In genomic region chr5:116589631-116590030, GRCm38 (mm10) we compare ENCODE assay signal across 11 mouse cellular contexts. TPM values are rescaled to one million over a fixed set of nuclear protein-coding genes. Genes with fewer than 3 reads are reported as not detected.
DNase-seq lines count a peak whose midpoint lies in the region; ATAC-seq and TF ChIP-seq lines count a peak whose summit lies in the region.
"Had no signal": no experiment of that assay in that cellular context is flagged by ENCODE, and none has a peak within 500 bp of the region (broad histone marks: within the 10 kb centered on the region; RNA-seq: fewer than 3 reads in every experiment).

No protein-coding gene starts in this region.

- WGBS in embryonic facial prominence, embryonic 11.5 days, result 68% methylated on average over 8 of the region's 8 CpGs
- WGBS in hindbrain, embryonic 12.5 days, result 42% methylated on average over 8 of the region's 8 CpGs
- 34% methylated on average over 8 of the region's 8 CpGs for WGBS in midbrain, postnatal 0 days
- WGBS in liver, embryonic 11.5 days, result 71% methylated on average over 8 of the region's 8 CpGs

- no peaks in the 10 kb centered on the region for H3K36me3 ChIP-seq in embryonic facial prominence, embryonic 11.5 days (replicated peaks; ENCODE audit: control insufficient read depth, insufficient read depth, low read depth, low read length)
- no peaks in the 10 kb centered on the region for H3K36me3 ChIP-seq in hindbrain, embryonic 12.5 days
- H3K36me3 ChIP-seq in midbrain, postnatal 0 days (ENCODE audit: insufficient read depth, low read length), result no peaks in the 10 kb centered on the region
- H3K36me3 ChIP-seq in liver, embryonic 11.5 days (ENCODE audit: control insufficient read depth, insufficient read depth, low read length), result no peaks in the 10 kb centered on the region
- H3K36me3 ChIP-seq: liver, embryonic 13.5 days had no signal

- peak; percentile 71 for DNase-seq in cerebellum, adult 11-12 months
- no peak for DNase-seq in cerebellum, postnatal 4 days (ENCODE audit: low spot score in 2 of 2)
- DNase-seq in embryonic facial prominence, embryonic 11.5 days (ENCODE audit: low spot score), result no peak
- peak; percentile 44 for DNase-seq in midbrain, postnatal 0 days (ENCODE audit: low spot score)
- no peak for DNase-seq in frontal cortex, postnatal 10 days (ENCODE audit: low spot score in 2 of 2)
- DNase-seq in adrenal gland, adult 2 months, result no peak
- no peak for DNase-seq in liver, embryonic 11.5 days (ENCODE audit: low spot score)
- DNase-seq: gastrocnemius, postnatal 25 days; liver, embryonic 13.5 days had no signal

- H3K4me2 ChIP-seq in embryonic facial prominence, embryonic 11.5 days (ENCODE audit: low read depth, low read length), result peak overlapping the region; percentile 16
- peak overlapping the region; percentile 72 for H3K4me2 ChIP-seq in hindbrain, embryonic 12.5 days (replicated peaks)
- peak overlapping the region; percentile 87 for H3K4me2 ChIP-seq in midbrain, postnatal 0 days (ENCODE audit: low read depth, low read length, poor library complexity, severe bottlenecking)
- H3K4me2 ChIP-seq in liver, embryonic 11.5 days, result no peak overlapping the region
- H3K4me2 ChIP-seq: liver, embryonic 13.5 days had no signal

- H3K4me1 ChIP-seq in embryonic facial prominence, embryonic 11.5 days (ENCODE audit: control insufficient read depth, insufficient read depth, low read length), result no peaks in the 10 kb centered on the region
- peaks cover 51% of the 10 kb centered on the region for H3K4me1 ChIP-seq in hindbrain, embryonic 12.5 days
- H3K4me1 ChIP-seq in midbrain, postnatal 0 days (ENCODE audit: insufficient read depth, low read length), result peaks cover 4% of the 10 kb centered on the region; the same call in 1 of the 2 replicates
- H3K4me1 ChIP-seq in liver, embryonic 11.5 days (replicated peaks; ENCODE audit: control insufficient read depth, insufficient read depth, low read length), result 0 out of 2 replicates have a peak, but pooled peaks cover 2% of the 10 kb centered on the region
- H3K4me1 ChIP-seq: liver, embryonic 13.5 days had no signal

- H3K27ac ChIP-seq in embryonic facial prominence, embryonic 11.5 days (replicated peaks; ENCODE audit: low read depth, low read length), result no peak overlapping the region
- no peak overlapping the region for H3K27ac ChIP-seq in hindbrain, embryonic 12.5 days
- no peak overlapping the region; the same call in 1 of the 2 replicates for H3K27ac ChIP-seq in midbrain, postnatal 0 days (ENCODE audit: low read depth, low read length)
- no peak overlapping the region for H3K27ac ChIP-seq in liver, embryonic 11.5 days (ENCODE audit: low read depth, low read length)
- H3K27ac ChIP-seq: liver, embryonic 13.5 days; macrophage had no signal

- no peak for TF ChIP-seq CTCF in midbrain, postnatal 0 days (IDR thresholded peaks at IDR 0.05)

- peak overlapping the region; percentile 17 for H3K4me3 ChIP-seq in embryonic facial prominence, embryonic 11.5 days (ENCODE audit: low read depth, low read length)
- peak overlapping the region; percentile 63 for H3K4me3 ChIP-seq in hindbrain, embryonic 12.5 days
- H3K4me3 ChIP-seq in midbrain, postnatal 0 days (ENCODE audit: low read depth, low read length), result peak overlapping the region; percentile 81
- H3K4me3 ChIP-seq in liver, embryonic 11.5 days (ENCODE audit: low read depth, low read length), result no peak overlapping the region
- H3K4me3 ChIP-seq: liver, embryonic 13.5 days had no signal

- H3K9ac ChIP-seq in embryonic facial prominence, embryonic 11.5 days (replicated peaks; ENCODE audit: low read length), result no peak overlapping the region
- peak overlapping the region; percentile 75 for H3K9ac ChIP-seq in hindbrain, embryonic 12.5 days
- H3K9ac ChIP-seq in midbrain, postnatal 0 days (replicated peaks; ENCODE audit: low read length, poor library complexity, severe bottlenecking), result peak overlapping the region; percentile 73
- no peak overlapping the region for H3K9ac ChIP-seq in liver, embryonic 11.5 days (ENCODE audit: low read depth, low read length)
- H3K9ac ChIP-seq: liver, embryonic 13.5 days had no signal

- peaks cover 17% of the 10 kb centered on the region for H3K27me3 ChIP-seq in embryonic facial prominence, embryonic 11.5 days (ENCODE audit: control insufficient read depth, insufficient read depth, low read length)
- peaks cover 8% of the 10 kb centered on the region for H3K27me3 ChIP-seq in hindbrain, embryonic 12.5 days
- H3K27me3 ChIP-seq in midbrain, postnatal 0 days (ENCODE audit: insufficient read depth, low read length), result no peaks in the 10 kb centered on the region
- H3K27me3 ChIP-seq in liver, embryonic 11.5 days (replicated peaks; ENCODE audit: control insufficient read depth, insufficient read depth, low read length), result peaks cover 30% of the 10 kb centered on the region

- H3K9me3 ChIP-seq in embryonic facial prominence, embryonic 11.5 days (replicated peaks; ENCODE audit: control insufficient read depth, low read length), result no peaks in the 10 kb centered on the region
- no peaks in the 10 kb centered on the region for H3K9me3 ChIP-seq in hindbrain, embryonic 12.5 days (replicated peaks)
- H3K9me3 ChIP-seq in midbrain, postnatal 0 days (ENCODE audit: low read length), result no peaks in the 10 kb centered on the region
- H3K9me3 ChIP-seq in liver, embryonic 11.5 days (ENCODE audit: control insufficient read depth, low read length), result no peaks in the 10 kb centered on the region
- H3K9me3 ChIP-seq: liver, embryonic 13.5 days had no signal

- no peak for ATAC-seq in embryonic facial prominence, embryonic 11.5 days (replicated peaks; ENCODE audit: insufficient number of reproducible peaks, low FRiP score, low TSS enrichment, low read depth)
- no peak for ATAC-seq in hindbrain, embryonic 12.5 days (ENCODE audit: low FRiP score)
- ATAC-seq in midbrain, postnatal 0 days (ENCODE audit: low FRiP score), result no peak
- ATAC-seq in liver, embryonic 11.5 days (replicated peaks; ENCODE audit: low FRiP score), result no peak

RNA-seq across cellular contexts. Expression of gene Srrm4, which starts 2.0 kb away (rescaled TPM):
- 3.4 and 4.2 TPM in 2 replicates for polyA plus RNA-seq in embryonic facial prominence, embryonic 11.5 days (2014; fragmentation: Nextera tagmentation; extraction: Ambion mirVana)
- 20.7 and 20.9 TPM in 2 replicates for polyA plus RNA-seq in hindbrain, embryonic 12.5 days (2016; fragmentation: Nextera tagmentation; extraction: Ambion mirVana)
- 8.0 and 10.7 TPM in 2 replicates for total RNA-seq in midbrain, postnatal 0 days (2014; rRNA removed)
- 11.2 and 15.4 TPM in 2 replicates for polyA plus RNA-seq in midbrain, postnatal 0 days (2015; fragmentation: Nextera tagmentation; extraction: Ambion mirVana)
- 1 to 10 TPM; 1.1 to 1.4 TPM for total RNA-seq in adrenal gland, adult 2 months (2021)
- 1.2 and 1.9 TPM in 2 replicates for polyA plus RNA-seq in adrenal gland, adult 2 months (2012; rRNA removed)
- 0.11 and 0.19 TPM in 2 replicates for polyA plus RNA-seq in liver, embryonic 11.5 days (2014; fragmentation: Nextera tagmentation; extraction: Ambion mirVana)
- polyA plus RNA-seq: macrophage had no signal

Comparison
In these comparisons a context has a peak if more than half of its experiments do, and no peak if none do; other contexts are left out.
1. DNase-seq: peak in cerebellum, adult 11-12 months (single experiment) and midbrain, postnatal 0 days (single experiment); none in cerebellum, postnatal 4 days (0 of 2), embryonic facial prominence, embryonic 11.5 days (single experiment), frontal cortex, postnatal 10 days (0 of 2), adrenal gland, adult 2 months (single experiment) and liver, embryonic 11.5 days (single experiment).
2. H3K9ac ChIP-seq: peak in hindbrain, embryonic 12.5 days (single experiment) and midbrain, postnatal 0 days (single experiment); none in embryonic facial prominence, embryonic 11.5 days (single experiment) and liver, embryonic 11.5 days (single experiment).